Mouse (Mus musculus) intestine, embryonic 16.5 days (tissue): ENCODE measurements around the gene Myl6. TPM values are rescaled to one million over a fixed set of nuclear protein-coding genes. Genes with fewer than 3 reads are reported as not detected.

Experiments used
- ATAC-seq: fragments of 200-750 bp; cut with Nextera tagmentation; 2 replicates; pipeline ENCODE4 v1.8.0; 2017; ENCODE audit warnings: moderate TSS enrichment, moderate library complexity
- H3K27ac ChIP-seq: fragments of 300-500 bp; sonication (generic); 2 replicates; pipeline ENCODE4 v1.5.1; 2014; ENCODE audit warnings: mild to moderate bottlenecking, low read length
- H3K27me3 ChIP-seq: fragments of 300-500 bp; sonication (generic); replicated peaks from 2 replicates; pipeline ENCODE4 v1.6.1; 2014; ENCODE audit warnings: low read length, control low read depth, mixed read lengths; ENCODE audit not compliant: control insufficient read depth, insufficient read depth
- H3K36me3 ChIP-seq: fragments of 300-500 bp; sonication (generic); 2 replicates; pipeline ENCODE4 v1.6.1; 2014; ENCODE audit warnings: low read length, control low read depth; ENCODE audit not compliant: control insufficient read depth, insufficient read depth
- H3K4me1 ChIP-seq: fragments of 300-500 bp; sonication (generic); 2 replicates; pipeline ENCODE4 v1.6.1; 2014; ENCODE audit warnings: low read length, control low read depth, mixed read lengths; ENCODE audit not compliant: control insufficient read depth, insufficient read depth
- H3K4me2 ChIP-seq: fragments of 300-500 bp; sonication (generic); 2 replicates; pipeline ENCODE4 v1.6.1; 2014; ENCODE audit warnings: low read depth, low read length, control low read depth
- H3K4me3 ChIP-seq: fragments of 300-500 bp; sonication (generic); 2 replicates; pipeline ENCODE4 v1.5.1; 2014; ENCODE audit warnings: mild to moderate bottlenecking, low read length
- H3K9ac ChIP-seq: fragments of 300-500 bp; sonication (generic); 2 replicates; pipeline ENCODE4 v1.6.1; 2014; ENCODE audit warnings: low read depth, low read length
- H3K9me3 ChIP-seq: fragments of 300-500 bp; sonication (generic); 2 replicates; pipeline ENCODE4 v1.6.1; 2016; ENCODE audit warnings: low read length, control low read depth; ENCODE audit not compliant: control insufficient read depth
- WGBS: fragments of 180-500 bp; shearing (Covaris S2); extraction: QIAGEN DNeasy Blood & Tissue Kit; methylation state at CpG from one replicate; pipeline ENCODE4 v1.1.7; 2014; 5-methylcytosine and 5-hydroxymethylcytosine counted together
- polyA plus RNA-seq: library from polyadenylated mRNA; unstranded; fragments of >200 nt; fragmentation: Nextera tagmentation; extraction: Ambion mirVana; gene quantifications from 2 replicates; pipeline ENCODE4 v1.2.1, GENCODE M21; 2015

Gene Myl6
- polyA plus RNA-seq = 1,841 and 1,876 TPM in 2 replicates

- Histone ChIP-seq H3K4me3 (peak within 1 kb of the TSS; percentile 87), H3K36me3 (peaks cover 6% of the 10 kb centered on the region; the same call in 1 of the 2 replicates), H3K9me3 (no peaks in the 10 kb centered on the region), H3K9ac (peak within 1 kb of the TSS; percentile 95), H3K4me1 (peaks cover 33% of the 10 kb centered on the region), H3K27ac (peak within 1 kb of the TSS; percentile 98), H3K27me3 (no peaks in the 10 kb centered on the region), H3K4me2 (peak within 1 kb of the TSS; percentile 89)
- peak; percentile 90 for ATAC-seq
- under 1% methylated on average over 45 of the region's 45 CpGs for WGBS
Measured at GRCm38 (mm10) chr10:128493695-128494666, at the start of gene Myl6. Gene Myl6, minus strand, starts transcription at chr10:128494145.

DNA sequence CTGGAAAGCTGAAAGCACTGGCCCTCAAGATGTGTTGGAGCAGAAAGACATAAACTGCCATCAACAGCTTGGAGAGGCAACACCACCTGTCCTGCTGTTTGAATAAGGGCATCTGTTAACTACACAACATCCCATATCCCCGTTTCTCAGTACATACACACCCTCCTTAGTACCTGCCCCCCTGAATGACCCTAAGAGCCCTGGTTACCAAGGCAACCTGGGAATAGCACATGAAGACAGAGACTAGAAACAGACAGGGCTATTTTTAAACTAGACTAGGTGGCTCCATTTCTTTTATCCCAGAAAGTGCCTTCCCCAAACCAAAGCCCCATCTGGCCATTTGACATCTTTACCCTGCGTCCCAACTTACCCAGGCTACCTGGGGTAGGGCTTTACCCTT, 49.2 kb upstream of the Myl6 start:
- H3K4me3 ChIP-seq = no peak overlapping the region
- H3K27me3 ChIP-seq = no peaks in the 10 kb centered on the region
- no peak overlapping the region for H3K4me2 ChIP-seq
- no peaks in the 10 kb centered on the region for H3K9me3 ChIP-seq
- no peak overlapping the region for H3K27ac ChIP-seq
- 0 out of 2 replicates have a peak, but pooled peaks cover 4% of the 10 kb centered on the region for H3K4me1 ChIP-seq
- ATAC-seq = no peak
- peaks cover 15% of the 10 kb centered on the region for H3K36me3 ChIP-seq
- WGBS = 54% methylated on average over 2 of the region's 2 CpGs
- no peak overlapping the region for H3K9ac ChIP-seq

DNA sequence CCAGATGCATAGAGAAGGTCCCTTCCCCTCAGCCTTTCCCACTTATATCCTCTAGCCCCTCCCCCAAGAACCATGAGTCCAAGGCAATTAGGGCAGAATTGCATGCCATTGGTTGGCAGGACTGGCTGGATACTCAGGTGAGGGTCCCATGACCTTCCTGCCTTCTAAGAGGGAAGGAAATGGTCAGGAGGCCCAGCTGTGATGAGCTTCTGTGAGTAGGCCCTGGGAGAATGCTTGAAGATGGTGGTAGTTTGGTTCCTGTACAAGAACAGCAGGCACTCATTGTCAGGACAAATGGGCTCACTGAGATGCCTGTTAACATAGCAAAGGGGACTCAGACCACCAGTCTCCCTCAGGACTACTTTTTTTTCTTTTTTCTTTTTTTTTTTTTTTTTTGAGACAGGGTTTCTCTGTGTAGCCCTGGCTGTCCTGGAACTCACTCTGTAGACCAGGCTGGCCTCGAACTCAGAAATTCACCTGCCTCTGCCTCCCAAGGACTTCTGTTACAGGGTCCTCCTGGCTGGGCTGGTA, 44.5 kb upstream of the Myl6 start:
- ATAC-seq = no peak
- no peaks in the 10 kb centered on the region for H3K36me3 ChIP-seq
- H3K4me1 ChIP-seq = no peaks in the 10 kb centered on the region
- no peak overlapping the region for H3K9ac ChIP-seq
- H3K9me3 ChIP-seq = no peaks in the 10 kb centered on the region
- 100% methylated on average over 1 of the region's 1 CpGs for WGBS
- H3K27ac ChIP-seq = no peak overlapping the region
- no peak overlapping the region for H3K4me2 ChIP-seq
- no peak overlapping the region for H3K4me3 ChIP-seq
- no peaks in the 10 kb centered on the region for H3K27me3 ChIP-seq

GRCm38 (mm10) chr10:128536266-128536940, 42.5 kb upstream of the Myl6 start:
- H3K4me2 ChIP-seq = peak overlapping the region; percentile 45
- no peaks in the 10 kb centered on the region for H3K4me1 ChIP-seq
- 13% methylated on average over 18 of the region's 18 CpGs for WGBS
- peak overlapping the region; percentile 12; the same call in 1 of the 2 replicates for H3K27ac ChIP-seq
- no peaks in the 10 kb centered on the region for H3K36me3 ChIP-seq
- peak overlapping the region; percentile 25 for H3K4me3 ChIP-seq
- peak overlapping the region; percentile 54 for H3K9ac ChIP-seq
- peak; percentile 95 for ATAC-seq
- H3K9me3 ChIP-seq = no peaks in the 10 kb centered on the region
- H3K27me3 ChIP-seq = no peaks in the 10 kb centered on the region

DNA sequence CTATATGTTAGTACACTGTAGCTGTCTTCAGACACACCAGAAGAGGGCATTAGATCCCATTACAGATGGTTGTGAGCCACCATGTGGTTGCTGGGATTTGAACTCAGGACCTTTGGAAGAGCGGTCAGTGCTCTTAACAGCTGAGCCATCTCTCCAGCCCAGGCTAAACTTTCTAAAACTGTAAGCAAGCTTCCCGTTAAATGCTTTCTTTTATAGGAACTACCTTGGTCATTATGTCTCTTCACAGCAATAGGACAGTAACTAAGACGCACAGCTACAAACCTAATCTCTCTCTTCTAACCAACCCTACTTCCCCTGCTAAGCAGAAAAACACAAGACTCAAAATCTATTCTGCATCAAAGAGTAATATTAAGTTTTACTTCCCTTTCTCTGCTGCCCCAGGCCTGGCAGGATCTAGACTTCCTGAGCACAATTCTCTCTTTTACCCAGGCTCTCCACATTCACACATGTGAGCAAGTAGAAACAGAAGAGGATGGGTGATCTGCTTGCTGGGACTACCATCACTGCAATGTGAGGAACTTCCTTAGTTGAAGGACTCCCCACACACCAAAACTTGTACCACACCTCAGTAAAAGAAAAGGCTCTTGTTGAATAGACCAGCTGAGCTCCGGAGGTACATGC, 41.8 kb upstream of the Myl6 start:
- H3K27me3 ChIP-seq = no peaks in the 10 kb centered on the region
- no peak; the same call in 1 of the 2 replicates for ATAC-seq
- H3K4me3 ChIP-seq = peak overlapping the region; percentile 12; the same call in 1 of the 2 replicates
- peak overlapping the region; percentile 45 for H3K4me2 ChIP-seq
- no peaks in the 10 kb centered on the region for H3K36me3 ChIP-seq
- H3K27ac ChIP-seq = 0 out of 2 replicates have a peak overlapping the region, but pooled peaks have one; percentile 12
- 68% methylated on average over 4 of the region's 4 CpGs for WGBS
- no peaks in the 10 kb centered on the region for H3K9me3 ChIP-seq
- H3K4me1 ChIP-seq = no peaks in the 10 kb centered on the region
- H3K9ac ChIP-seq = peak overlapping the region; percentile 47

DNA sequence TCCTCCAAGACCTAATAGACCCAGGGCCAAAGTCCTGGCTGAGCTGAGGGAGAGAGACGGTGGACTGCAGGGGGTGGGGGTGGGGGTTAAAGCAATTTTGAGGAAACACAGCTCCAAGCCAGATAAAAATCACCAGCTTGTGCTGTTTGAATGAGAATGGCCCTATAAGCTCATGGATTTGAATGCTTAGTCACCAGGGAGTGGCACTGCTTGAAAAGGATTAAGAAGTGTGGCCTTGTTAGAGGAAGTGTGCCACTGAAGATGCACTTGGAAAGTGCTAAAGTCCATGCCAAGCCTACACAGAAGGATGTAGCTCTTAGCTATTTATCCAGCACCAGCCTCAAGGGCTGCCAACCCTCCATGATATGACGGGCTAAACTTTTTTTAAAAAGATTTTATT, 41.3 kb upstream of the Myl6 start:
- WGBS = 71% methylated on average over 2 of the region's 2 CpGs
- Histone ChIP-seq H3K9ac (no peak overlapping the region), H3K9me3 (no peaks in the 10 kb centered on the region), H3K27me3 (no peaks in the 10 kb centered on the region), H3K27ac (no peak overlapping the region), H3K4me2 (no peak overlapping the region), H3K4me3 (no peak overlapping the region), H3K4me1 (no peaks in the 10 kb centered on the region), H3K36me3 (no peaks in the 10 kb centered on the region)
- no peak for ATAC-seq

- Histone ChIP-seq H3K36me3 (no peaks in the 10 kb centered on the region), H3K9ac (peak overlapping the region; percentile 66), H3K4me3 (peak overlapping the region; percentile 91), H3K4me1 (peaks cover 10% of the 10 kb centered on the region), H3K9me3 (no peaks in the 10 kb centered on the region), H3K27me3 (no peaks in the 10 kb centered on the region), H3K4me2 (peak overlapping the region; percentile 98), H3K27ac (peak overlapping the region; percentile 78)
- 27% methylated on average over 28 of the region's 28 CpGs for WGBS
- peak; percentile 19; the same call in 1 of the 2 replicates for ATAC-seq
Measured at GRCm38 (mm10) chr10:128526366-128527356, 32.7 kb upstream of the Myl6 start.

- Histone ChIP-seq H3K27me3 (no peaks in the 10 kb centered on the region), H3K9ac (peak within 1 kb of the TSS; percentile 89), H3K36me3 (no peaks in the 10 kb centered on the region), H3K4me3 (peak within 1 kb of the TSS; percentile 91), H3K27ac (peak within 1 kb of the TSS; percentile 88), H3K9me3 (no peaks in the 10 kb centered on the region), H3K4me2 (peak within 1 kb of the TSS; percentile 98), H3K4me1 (peaks cover 10% of the 10 kb centered on the region)
- peak; percentile 98 for ATAC-seq
- WGBS = under 1% methylated on average over 37 of the region's 37 CpGs
Measured at GRCm38 (mm10) chr10:128525671-128526308, 31.8 kb upstream of the Myl6 start, which contains the start of gene Esyt1. Gene Esyt1, minus strand, starts transcription at chr10:128525871.
